Mouse (Mus musculus): Measurements from ENCODE around the gene Acsm2. TPM values are rescaled to one million over a fixed set of nuclear protein-coding genes. Genes with fewer than 3 reads are reported as not detected.

Gene Acsm2
- polyA plus RNA-seq, 1 experiment from 2014 or later, result not detected

- H3K4me3 ChIP-seq (replicated peaks), result no peak overlapping the region
- no peaks in the 10 kb centered on the region for H3K27me3 ChIP-seq (replicated peaks)
- ATAC-seq, result no peak
- H3K9ac ChIP-seq, result no peak overlapping the region
- no peaks in the 10 kb centered on the region for H3K36me3 ChIP-seq
- no peaks in the 10 kb centered on the region for H3K4me1 ChIP-seq (replicated peaks)
- no peaks in the 10 kb centered on the region for H3K9me3 ChIP-seq
- H3K27ac ChIP-seq, result no peak overlapping the region
- no peak overlapping the region for H3K4me2 ChIP-seq (replicated peaks)
- WGBS, result 73% methylated on average over 5 of the region's 5 CpGs
These were observed 88.2 kb downstream of the Acsm2 start for GRCm38 (mm10) chr7:119642307-119642706.

Other genes starting within 250 kb of the Acsm2 start
- 0.18 and 0.82 TPM in 2 replicates for gene Gp2, start 95.1 kb upstream of the Acsm2 start, polyA plus RNA-seq (2015; fragmentation: Nextera tagmentation; extraction: Ambion mirVana)
- not detected in 2 replicates for gene Umod, start 75.1 kb upstream of the Acsm2 start, polyA plus RNA-seq (2015; fragmentation: Nextera tagmentation; extraction: Ambion mirVana)
- gene Acsm5, start 34.9 kb upstream of the Acsm2 start, polyA plus RNA-seq (2015; fragmentation: Nextera tagmentation; extraction: Ambion mirVana), result not detected in 2 replicates
- gene Pdilt, start 30.9 kb upstream of the Acsm2 start, polyA plus RNA-seq (2015; fragmentation: Nextera tagmentation; extraction: Ambion mirVana), result not detected in 2 replicates
- 0.18 TPM in 1 of 2 replicates, not detected in the other for gene Acsm1, start 52.7 kb downstream of the Acsm2 start, polyA plus RNA-seq (2015; fragmentation: Nextera tagmentation; extraction: Ambion mirVana)
- gene Acsm4, start 135.7 kb downstream of the Acsm2 start, polyA plus RNA-seq (2015; fragmentation: Nextera tagmentation; extraction: Ambion mirVana), result not detected in 2 replicates
- gene Thumpd1, start 166.5 kb downstream of the Acsm2 start, polyA plus RNA-seq (2015; fragmentation: Nextera tagmentation; extraction: Ambion mirVana), result 61.9 and 62.9 TPM in 2 replicates
- gene Acsm3, start 206.6 kb downstream of the Acsm2 start, polyA plus RNA-seq (2015; fragmentation: Nextera tagmentation; extraction: Ambion mirVana), result 9.1 and 9.2 TPM in 2 replicates
- gene Rexo5, start 239.7 kb downstream of the Acsm2 start, polyA plus RNA-seq (2015; fragmentation: Nextera tagmentation; extraction: Ambion mirVana), result 17.7 and 19.6 TPM in 2 replicates
- gene Eri2, start 239.7 kb downstream of the Acsm2 start, polyA plus RNA-seq (2015; fragmentation: Nextera tagmentation; extraction: Ambion mirVana), result 16.0 and 18.8 TPM in 2 replicates